Mouse (Mus musculus): Measurements from ENCODE around the gene Dtnbp1. TPM values are rescaled to one million over a fixed set of nuclear protein-coding genes. Genes with fewer than 3 reads are reported as not detected.

Gene Dtnbp1
- polyA plus RNA-seq, 1 experiment from 2014 or later = 131 TPM

- 95% methylated on average over 12 of the region's 12 CpGs for WGBS
- Histone ChIP-seq H3K9ac (replicated peaks; ENCODE audit: low read length) (no peak overlapping the region), H3K4me2 (ENCODE audit: low read length) (no peak overlapping the region), H3K9me3 (ENCODE audit: control insufficient read depth, low read length) (no peaks in the 10 kb centered on the region), H3K36me3 (ENCODE audit: control insufficient read depth, insufficient read depth, low read length) (peaks cover 29% of the 10 kb centered on the region), H3K4me1 (ENCODE audit: control insufficient read depth, insufficient read depth, low read length) (no peaks in the 10 kb centered on the region), H3K4me3 (replicated peaks; ENCODE audit: low read depth, low read length) (no peak overlapping the region), H3K27ac (replicated peaks; ENCODE audit: low read depth, low read length) (no peak overlapping the region), H3K27me3 (ENCODE audit: control insufficient read depth, insufficient read depth, low read length) (no peaks in the 10 kb centered on the region)
- DNase-seq = no peak
- ATAC-seq (ENCODE audit: low FRiP score, low TSS enrichment) = no peak
These were observed 105.7 kb downstream of the Dtnbp1 start for GRCm38 (mm10) chr13:44896211-44896610.

- H3K4me2 ChIP-seq (ENCODE audit: low read length) = no peak overlapping the region
- H3K9ac ChIP-seq (replicated peaks; ENCODE audit: low read length) = no peak overlapping the region
- H3K4me1 ChIP-seq (ENCODE audit: control insufficient read depth, insufficient read depth, low read length) = no peaks in the 10 kb centered on the region
- no peak for DNase-seq
- ATAC-seq (ENCODE audit: low FRiP score, low TSS enrichment) = no peak
- no peaks in the 10 kb centered on the region for H3K27me3 ChIP-seq (ENCODE audit: control insufficient read depth, insufficient read depth, low read length)
- no peak overlapping the region for H3K27ac ChIP-seq (replicated peaks; ENCODE audit: low read depth, low read length)
- no peaks in the 10 kb centered on the region for H3K9me3 ChIP-seq (ENCODE audit: control insufficient read depth, low read length)
- 64% methylated on average over 5 of the region's 5 CpGs for WGBS
- H3K36me3 ChIP-seq (ENCODE audit: control insufficient read depth, insufficient read depth, low read length) = peaks cover 14% of the 10 kb centered on the region
- no peak overlapping the region for H3K4me3 ChIP-seq (replicated peaks; ENCODE audit: low read depth, low read length)
These were observed 109.9 kb downstream of the Dtnbp1 start for GRCm38 (mm10) chr13:44891813-44892730.

- peaks cover 6% of the 10 kb centered on the region; the same call in 1 of the 2 replicates for H3K36me3 ChIP-seq (ENCODE audit: control insufficient read depth, insufficient read depth, low read length)
- H3K27me3 ChIP-seq (ENCODE audit: control insufficient read depth, insufficient read depth, low read length) = no peaks in the 10 kb centered on the region
- no peaks in the 10 kb centered on the region for H3K4me1 ChIP-seq (ENCODE audit: control insufficient read depth, insufficient read depth, low read length)
- H3K4me3 ChIP-seq (replicated peaks; ENCODE audit: low read depth, low read length) = no peak overlapping the region
- DNase-seq (no peak), ATAC-seq (ENCODE audit: low FRiP score, low TSS enrichment) (no peak)
- H3K9me3 ChIP-seq (ENCODE audit: control insufficient read depth, low read length) = no peaks in the 10 kb centered on the region
- H3K27ac ChIP-seq (replicated peaks; ENCODE audit: low read depth, low read length) = no peak overlapping the region
- H3K9ac ChIP-seq (replicated peaks; ENCODE audit: low read length) = no peak overlapping the region
- WGBS = 57% methylated on average over 2 of the region's 2 CpGs
- H3K4me2 ChIP-seq (ENCODE audit: low read length) = no peak overlapping the region
These were observed 111.3 kb downstream of the Dtnbp1 start for GRCm38 (mm10) chr13:44890612-44891011.

- Histone ChIP-seq H3K4me2 (ENCODE audit: low read length) (no peak overlapping the region), H3K9ac (replicated peaks; ENCODE audit: low read length) (no peak overlapping the region)
- WGBS = 96% methylated on average over 2 of the region's 2 CpGs
These were observed 115.7 kb downstream of the Dtnbp1 start for GRCm38 (mm10) chr13:44886221-44886620.

GRCm38 (mm10) chr13:44881001-44881400 lies 120.9 kb downstream of the Dtnbp1 start:
- Histone ChIP-seq H3K9me3 (ENCODE audit: control insufficient read depth, low read length) (no peaks in the 10 kb centered on the region), H3K4me1 (ENCODE audit: control insufficient read depth, insufficient read depth, low read length) (peaks cover 12% of the 10 kb centered on the region), H3K27ac (replicated peaks; ENCODE audit: low read depth, low read length) (no peak overlapping the region), H3K4me2 (ENCODE audit: low read length) (no peak overlapping the region), H3K9ac (replicated peaks; ENCODE audit: low read length) (no peak overlapping the region), H3K36me3 (ENCODE audit: control insufficient read depth, insufficient read depth, low read length) (0 out of 2 replicates have a peak, but pooled peaks cover 14% of the 10 kb centered on the region), H3K4me3 (replicated peaks; ENCODE audit: low read depth, low read length) (no peak overlapping the region), H3K27me3 (ENCODE audit: control insufficient read depth, insufficient read depth, low read length) (no peaks in the 10 kb centered on the region)
- ATAC-seq (ENCODE audit: low FRiP score, low TSS enrichment) = no peak
- WGBS = 92% methylated on average over 4 of the region's 4 CpGs
- no peak for DNase-seq

More at GRCm38 (mm10) chr13:44886221-44886620, 115.7 kb downstream of the Dtnbp1 start:
- no peak for DNase-seq
- Histone ChIP-seq H3K9me3 (ENCODE audit: control insufficient read depth, low read length) (no peaks in the 10 kb centered on the region), H3K27ac (replicated peaks; ENCODE audit: low read depth, low read length) (no peak overlapping the region), H3K27me3 (ENCODE audit: control insufficient read depth, insufficient read depth, low read length) (no peaks in the 10 kb centered on the region), H3K36me3 (ENCODE audit: control insufficient read depth, insufficient read depth, low read length) (peaks cover 15% of the 10 kb centered on the region; the same call in 1 of the 2 replicates), H3K4me1 (ENCODE audit: control insufficient read depth, insufficient read depth, low read length) (no peaks in the 10 kb centered on the region), H3K4me3 (replicated peaks; ENCODE audit: low read depth, low read length) (no peak overlapping the region)
- ATAC-seq (ENCODE audit: low FRiP score, low TSS enrichment) = no peak

- peaks cover 11% of the 10 kb centered on the region for H3K36me3 ChIP-seq (ENCODE audit: control insufficient read depth, insufficient read depth, low read length)
- H3K4me1 ChIP-seq (ENCODE audit: control insufficient read depth, insufficient read depth, low read length) = peaks cover 12% of the 10 kb centered on the region
- ATAC-seq (ENCODE audit: low FRiP score, low TSS enrichment) = no peak
- H3K4me2 ChIP-seq (ENCODE audit: low read length) = no peak overlapping the region
- no peak overlapping the region for H3K4me3 ChIP-seq (replicated peaks; ENCODE audit: low read depth, low read length)
- H3K27me3 ChIP-seq (ENCODE audit: control insufficient read depth, insufficient read depth, low read length) = no peaks in the 10 kb centered on the region
- H3K27ac ChIP-seq (replicated peaks; ENCODE audit: low read depth, low read length) = no peak overlapping the region
- WGBS = 74% methylated on average over 2 of the region's 2 CpGs
- DNase-seq = no peak
- no peaks in the 10 kb centered on the region for H3K9me3 ChIP-seq (ENCODE audit: control insufficient read depth, low read length)
- no peak overlapping the region for H3K9ac ChIP-seq (replicated peaks; ENCODE audit: low read length)
These were observed 125.1 kb downstream of the Dtnbp1 start for GRCm38 (mm10) chr13:44876799-44877198.

Other genes starting within 250 kb of the Dtnbp1 start
- gene Gm9817, start 76.5 kb upstream of the Dtnbp1 start, polyA plus RNA-seq (2014; fragmentation: Nextera tagmentation; extraction: Ambion mirVana) = not detected in 2 replicates

Measured in midbrain, embryonic 14.5 days (tissue).